Mouse (Mus musculus): ENCODE results near the gene Col7a1. TPM values are rescaled to one million over a fixed set of nuclear protein-coding genes. Genes with fewer than 3 reads are reported as not detected.

Col7a1 gene
- polyA plus RNA-seq, 1 experiment from 2014 or later: 26.0 TPM

GRCm38 (mm10) chr9:108987704-108988350 lies 34.4 kb downstream of the Col7a1 start:
- ATAC-seq (ENCODE audit: insufficient number of reproducible peaks, insufficient read depth, low FRiP score, low TSS enrichment, low read depth): no peak

GRCm38 (mm10) chr9:108989802-108990461 lies 36.5 kb downstream of the Col7a1 start:
- Histone ChIP-seq H3K4me1 (peaks cover 56% of the 10 kb centered on the region), H3K36me3 (peaks cover 9% of the 10 kb centered on the region), H3K4me3 (no peak overlapping the region), H3K4me2 (peak overlapping the region; percentile 15; the same call in 1 of the 2 replicates), H3K27me3 (no peaks in the 10 kb centered on the region), H3K27ac (peak overlapping the region; percentile 95), H3K9me3 (no peaks in the 10 kb centered on the region), H3K9ac (no peak overlapping the region)
- no peak for ATAC-seq (ENCODE audit: insufficient number of reproducible peaks, insufficient read depth, low FRiP score, low TSS enrichment, low read depth)
- 75% methylated on average over 4 of the region's 4 CpGs for WGBS

More at GRCm38 (mm10) chr9:108987704-108988350, 34.4 kb downstream of the Col7a1 start:
- 0 out of 2 replicates have a peak overlapping the region, but pooled peaks have one; percentile 40 for H3K9ac ChIP-seq
- H3K27me3 ChIP-seq: no peaks in the 10 kb centered on the region
- H3K9me3 ChIP-seq: no peaks in the 10 kb centered on the region
- H3K27ac ChIP-seq: no peak overlapping the region
- H3K36me3 ChIP-seq: peaks cover 12% of the 10 kb centered on the region
- peak overlapping the region; percentile 54 for H3K4me2 ChIP-seq
- H3K4me3 ChIP-seq: peak overlapping the region; percentile 29
- 20% methylated on average over 15 of the region's 15 CpGs for WGBS
- H3K4me1 ChIP-seq: peaks cover 48% of the 10 kb centered on the region

DNA sequence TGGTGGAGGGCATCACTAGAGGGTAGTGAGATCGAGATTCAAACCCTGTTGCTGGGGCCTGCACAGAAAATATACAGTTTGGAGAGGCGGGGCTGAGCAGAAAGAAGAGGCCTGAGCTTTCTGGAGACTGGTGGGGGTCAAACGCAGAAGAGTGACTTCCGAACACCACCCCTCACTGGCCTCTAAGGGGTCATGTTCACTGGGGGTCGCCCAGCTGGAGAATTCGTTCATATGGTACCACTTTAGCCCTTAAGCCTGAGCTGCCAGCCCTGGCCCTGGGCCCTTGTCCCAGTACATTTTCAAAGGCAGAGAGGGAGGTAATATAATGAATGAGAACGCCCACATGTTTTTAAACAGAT lies 37.1 kb downstream of the Col7a1 start:
- no peak for ATAC-seq (ENCODE audit: insufficient number of reproducible peaks, insufficient read depth, low FRiP score, low TSS enrichment, low read depth)
- peaks cover 62% of the 10 kb centered on the region for H3K4me1 ChIP-seq
- H3K9ac ChIP-seq: no peak overlapping the region

GRCm38 (mm10) chr9:108991428-108992084 lies 38.2 kb downstream of the Col7a1 start, which contains the start of gene Pfkfb4:
Gene Pfkfb4 (plus strand): TSS chr9:108991778.
- Histone ChIP-seq H3K4me2 (peak within 1 kb of the TSS; percentile 87), H3K36me3 (peaks cover 2% of the 10 kb centered on the region; the same call in 1 of the 2 replicates), H3K4me1 (peaks cover 70% of the 10 kb centered on the region), H3K4me3 (peak within 1 kb of the TSS; percentile 63), H3K27ac (peak within 1 kb of the TSS; percentile 95), H3K9ac (peak within 1 kb of the TSS; percentile 80), H3K9me3 (no peaks in the 10 kb centered on the region), H3K27me3 (no peaks in the 10 kb centered on the region)
- ATAC-seq (ENCODE audit: insufficient number of reproducible peaks, insufficient read depth, low FRiP score, low TSS enrichment, low read depth): peak; percentile 95
- 2% methylated on average over 31 of the region's 31 CpGs for WGBS

More for the DNA sequence above, 37.1 kb downstream of the Col7a1 start:
- WGBS: 29% methylated on average over 7 of the region's 7 CpGs
- Histone ChIP-seq H3K4me3 (no peak overlapping the region), H3K4me2 (peak overlapping the region; percentile 87; the same call in 1 of the 2 replicates), H3K27ac (peak overlapping the region; percentile 95), H3K9me3 (no peaks in the 10 kb centered on the region), H3K36me3 (peaks cover 9% of the 10 kb centered on the region), H3K27me3 (no peaks in the 10 kb centered on the region)

DNA sequence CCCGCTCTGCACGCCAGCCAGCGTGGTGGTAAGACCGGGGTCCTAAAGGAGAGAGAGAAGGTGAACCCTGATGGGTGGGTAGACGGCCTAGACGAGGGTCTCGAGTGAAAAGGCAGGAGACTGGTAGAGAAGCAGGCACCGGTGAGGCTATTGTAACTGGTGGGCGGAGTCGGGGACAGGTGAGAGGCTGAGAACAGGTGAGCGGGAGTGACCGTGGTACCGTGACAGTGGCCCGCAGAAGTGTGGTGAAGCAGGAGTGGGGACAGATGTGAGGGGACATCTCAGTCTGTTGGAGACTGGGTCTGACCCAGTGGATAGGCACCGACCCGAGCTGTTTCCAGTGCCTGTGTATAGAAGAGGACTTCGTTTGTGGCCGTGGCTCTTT lies 38.7 kb downstream of the Col7a1 start:
- H3K27me3 ChIP-seq: no peaks in the 10 kb centered on the region
- no peaks in the 10 kb centered on the region for H3K36me3 ChIP-seq
- H3K4me2 ChIP-seq: peak overlapping the region; percentile 87
- no peaks in the 10 kb centered on the region for H3K9me3 ChIP-seq
- peak; percentile 4; the same call in 1 of the 2 replicates for ATAC-seq (ENCODE audit: insufficient number of reproducible peaks, insufficient read depth, low FRiP score, low TSS enrichment, low read depth)
- H3K4me1 ChIP-seq: peaks cover 70% of the 10 kb centered on the region
- peak overlapping the region; percentile 80 for H3K9ac ChIP-seq
- H3K27ac ChIP-seq: peak overlapping the region; percentile 95
- WGBS: 9% methylated on average over 18 of the region's 18 CpGs
- H3K4me3 ChIP-seq: peak overlapping the region; percentile 63

DNA sequence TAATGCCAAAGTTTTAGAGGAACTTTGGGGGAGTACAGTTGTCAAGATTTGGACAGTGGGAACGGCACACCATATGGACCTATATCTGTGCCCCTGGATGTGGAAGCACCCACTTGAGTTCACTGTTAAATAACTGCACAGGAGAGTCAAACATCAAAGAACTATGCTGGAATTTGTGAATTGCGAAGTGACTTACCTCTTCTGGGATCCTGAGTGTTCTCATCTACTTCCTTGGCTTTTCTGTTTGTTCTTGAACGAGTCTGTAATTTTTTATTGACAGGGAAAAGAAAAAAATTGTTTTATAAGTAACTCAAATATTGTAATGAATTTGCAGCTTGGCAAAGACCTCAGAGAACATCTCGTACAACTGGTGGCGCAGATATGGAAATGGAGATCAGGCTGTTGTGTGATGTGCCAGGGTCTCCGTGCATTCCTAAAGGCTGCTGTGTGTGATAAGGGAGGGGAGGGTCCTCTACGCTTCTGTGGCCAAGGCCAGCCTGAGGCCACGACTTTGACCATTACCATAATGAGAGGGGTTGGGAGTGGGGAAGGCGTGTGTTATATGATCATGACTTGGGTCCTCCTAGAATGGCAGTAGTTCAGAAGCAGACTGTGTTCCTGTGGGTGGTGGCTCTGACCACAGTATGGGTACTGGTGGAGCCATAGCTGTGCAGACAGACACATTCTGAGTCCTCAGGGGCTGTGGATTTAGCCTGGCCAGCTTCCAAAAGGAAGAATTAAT lies 39.4 kb downstream of the Col7a1 start:
- 84% methylated on average over 9 of the region's 9 CpGs for WGBS
- Histone ChIP-seq H3K4me1 (peaks cover 65% of the 10 kb centered on the region), H3K4me2 (peak overlapping the region; percentile 87), H3K4me3 (peak overlapping the region; percentile 63), H3K36me3 (no peaks in the 10 kb centered on the region), H3K27ac (no peak overlapping the region), H3K27me3 (no peaks in the 10 kb centered on the region), H3K9ac (peak overlapping the region; percentile 80), H3K9me3 (no peaks in the 10 kb centered on the region)
- ATAC-seq (ENCODE audit: insufficient number of reproducible peaks, insufficient read depth, low FRiP score, low TSS enrichment, low read depth): no peak

GRCm38 (mm10) chr9:108996411-108996810 lies 43.0 kb downstream of the Col7a1 start:
- H3K4me3 ChIP-seq: no peak overlapping the region
- no peak overlapping the region for H3K27ac ChIP-seq
- H3K27me3 ChIP-seq: no peaks in the 10 kb centered on the region
- H3K9ac ChIP-seq: no peak overlapping the region
- 76% methylated on average over 9 of the region's 9 CpGs for WGBS
- no peaks in the 10 kb centered on the region for H3K36me3 ChIP-seq
- ATAC-seq (ENCODE audit: insufficient number of reproducible peaks, insufficient read depth, low FRiP score, low TSS enrichment, low read depth): no peak
- H3K9me3 ChIP-seq: no peaks in the 10 kb centered on the region
- H3K4me2 ChIP-seq: no peak overlapping the region
- H3K4me1 ChIP-seq: peaks cover 32% of the 10 kb centered on the region

DNA sequence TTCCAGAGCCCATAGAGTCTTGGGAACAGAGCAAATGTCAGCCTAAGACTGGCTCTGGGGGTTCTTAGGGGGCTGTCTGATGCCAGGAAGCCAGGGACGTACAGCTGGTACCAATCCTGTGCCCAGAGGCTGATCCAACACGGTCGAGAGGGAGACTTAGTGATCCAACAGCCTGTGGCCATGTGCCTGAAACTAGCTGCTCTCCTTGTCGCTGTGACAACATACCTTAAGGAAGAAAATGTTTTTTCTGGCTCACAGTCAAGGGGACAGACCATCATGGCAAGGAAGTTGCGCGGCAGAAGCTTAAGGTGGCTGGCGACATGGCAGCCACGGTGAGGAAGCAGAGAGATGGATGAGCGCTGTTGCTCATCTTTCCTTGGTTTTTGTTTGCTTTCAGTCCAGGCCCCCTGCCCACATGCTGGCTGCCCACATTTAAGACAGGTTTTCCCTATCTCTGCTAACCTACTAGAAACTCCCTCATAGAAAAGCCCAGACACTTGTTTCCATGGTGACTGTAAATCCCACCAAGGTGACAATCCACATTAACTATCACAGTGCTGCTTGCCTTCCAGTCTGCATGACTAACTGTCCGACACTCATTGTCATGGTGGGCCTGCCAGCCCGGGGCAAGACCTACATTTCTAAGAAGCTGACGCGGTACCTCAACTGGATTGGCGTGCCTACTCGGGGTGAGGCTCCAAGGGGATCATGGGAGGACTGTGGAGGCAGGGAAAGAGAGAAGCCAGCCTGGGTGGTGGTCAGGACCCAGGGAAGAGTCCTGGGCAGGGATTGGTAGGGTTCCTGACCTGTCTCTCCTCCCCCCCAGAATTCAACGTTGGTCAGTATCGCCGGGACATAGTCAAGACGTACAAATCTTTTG lies 45.1 kb downstream of the Col7a1 start:
- WGBS: 81% methylated on average over 19 of the region's 19 CpGs
- Histone ChIP-seq H3K4me3 (no peak overlapping the region), H3K9me3 (no peaks in the 10 kb centered on the region), H3K4me2 (no peak overlapping the region), H3K4me1 (peaks cover 20% of the 10 kb centered on the region), H3K36me3 (0 out of 2 replicates have a peak, but pooled peaks cover 8% of the 10 kb centered on the region), H3K9ac (no peak overlapping the region), H3K27ac (no peak overlapping the region), H3K27me3 (no peaks in the 10 kb centered on the region)
- ATAC-seq (ENCODE audit: insufficient number of reproducible peaks, insufficient read depth, low FRiP score, low TSS enrichment, low read depth): no peak

DNA sequence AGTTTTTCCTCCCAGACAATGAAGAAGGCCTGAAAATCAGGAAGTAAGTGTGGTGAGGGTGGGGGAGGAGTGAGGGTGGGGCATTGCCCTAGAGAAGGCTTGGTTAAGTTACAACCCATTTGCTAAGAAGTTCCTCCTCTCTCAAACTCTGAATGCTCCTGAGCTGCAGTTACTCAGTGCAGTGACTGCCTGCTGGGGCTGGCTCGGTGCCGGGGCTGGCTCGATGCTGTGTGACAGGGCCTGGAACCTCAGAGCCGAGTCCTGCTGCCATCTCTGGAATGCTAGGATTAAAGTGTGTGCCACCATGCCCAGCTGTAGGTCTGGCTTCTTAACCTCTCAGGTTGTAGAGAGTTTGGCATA lies 45.8 kb downstream of the Col7a1 start:
- Histone ChIP-seq H3K4me2 (no peak overlapping the region), H3K9me3 (no peaks in the 10 kb centered on the region), H3K27ac (no peak overlapping the region), H3K27me3 (no peaks in the 10 kb centered on the region), H3K4me3 (no peak overlapping the region), H3K4me1 (peaks cover 18% of the 10 kb centered on the region), H3K9ac (no peak overlapping the region), H3K36me3 (0 out of 2 replicates have a peak, but pooled peaks cover 8% of the 10 kb centered on the region)
- no peak for ATAC-seq (ENCODE audit: insufficient number of reproducible peaks, insufficient read depth, low FRiP score, low TSS enrichment, low read depth)
- 86% methylated on average over 4 of the region's 4 CpGs for WGBS

DNA sequence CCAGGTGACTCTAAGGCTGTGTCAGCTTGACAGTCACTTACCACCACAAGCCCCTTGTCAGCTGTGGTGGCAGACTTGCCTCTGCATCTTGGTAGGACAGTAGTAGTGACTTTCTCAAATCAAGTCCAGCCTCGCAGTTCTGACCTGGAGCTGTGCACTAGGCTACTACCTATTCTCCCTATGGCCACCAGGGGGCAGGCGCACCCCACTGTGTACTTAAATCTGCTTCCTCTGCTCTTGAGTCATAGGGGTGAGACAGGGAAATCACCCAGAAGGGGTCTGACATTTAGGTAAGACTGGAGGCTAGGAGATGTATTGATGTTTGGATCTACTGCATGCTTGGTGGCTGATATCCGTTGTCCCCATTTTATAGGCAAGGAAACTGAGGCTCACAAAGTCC lies 47.3 kb downstream of the Col7a1 start:
- WGBS: 11% methylated on average over 3 of the region's 3 CpGs
- no peak for ATAC-seq (ENCODE audit: insufficient number of reproducible peaks, insufficient read depth, low FRiP score, low TSS enrichment, low read depth)
- H3K9ac ChIP-seq: no peak overlapping the region
- no peaks in the 10 kb centered on the region for H3K27me3 ChIP-seq
- H3K4me3 ChIP-seq: no peak overlapping the region
- H3K36me3 ChIP-seq: 0 out of 2 replicates have a peak, but pooled peaks cover 8% of the 10 kb centered on the region
- H3K4me2 ChIP-seq: no peak overlapping the region
- no peaks in the 10 kb centered on the region for H3K9me3 ChIP-seq
- H3K4me1 ChIP-seq: peaks cover 8% of the 10 kb centered on the region
- H3K27ac ChIP-seq: no peak overlapping the region
